Mouse (Mus musculus) neural tube, embryonic 14.5 days (tissue): ENCODE data around the gene Arhgap19. TPM values are rescaled to one million over a fixed set of nuclear protein-coding genes. Genes with fewer than 3 reads are reported as not detected.

Source experiments
- ATAC-seq: fragments of 200-750 bp; cut with Nextera tagmentation; 2 replicates; pipeline ENCODE4 v1.8.0; 2017; ENCODE audit warnings: low read depth, mild to moderate bottlenecking, moderate TSS enrichment, moderate library complexity
- H3K27ac ChIP-seq: fragments of 300-500 bp; sonication (generic); 2 replicates; pipeline ENCODE4 v1.5.1; 2014; ENCODE audit warnings: low read depth, mild to moderate bottlenecking, control low read depth, low read length, moderate library complexity, mixed read lengths
- H3K27me3 ChIP-seq: fragments of 300-500 bp; sonication (generic); 2 replicates; pipeline ENCODE4 v1.6.1; 2014; ENCODE audit warnings: low read length; ENCODE audit not compliant: control insufficient read depth, insufficient read depth
- H3K36me3 ChIP-seq: fragments of 300-500 bp; sonication (generic); 2 replicates; pipeline ENCODE4 v1.6.1; 2014; ENCODE audit warnings: low read length, mixed read lengths; ENCODE audit not compliant: control insufficient read depth, insufficient read depth
- H3K4me1 ChIP-seq: fragments of 300-500 bp; sonication (generic); 2 replicates; pipeline ENCODE4 v1.6.1; 2014; ENCODE audit warnings: low read length; ENCODE audit not compliant: control insufficient read depth, insufficient read depth
- H3K4me2 ChIP-seq: fragments of 300-500 bp; sonication (generic); 2 replicates; pipeline ENCODE4 v1.6.1; 2014; ENCODE audit warnings: mild to moderate bottlenecking, low read depth, low read length, control low read depth
- H3K4me3 ChIP-seq: fragments of 300-500 bp; sonication (generic); 2 replicates; pipeline ENCODE4 v1.5.1; 2014; ENCODE audit warnings: low read depth, low read length, control low read depth, mixed read lengths
- H3K9ac ChIP-seq: fragments of 300-500 bp; sonication (generic); replicated peaks from 2 replicates; pipeline ENCODE4 v1.6.1; 2014; ENCODE audit warnings: low read depth, mild to moderate bottlenecking, control low read depth, low read length, mixed read lengths
- H3K9me3 ChIP-seq: fragments of 300-500 bp; sonication (generic); 2 replicates; pipeline ENCODE4 v1.6.1; 2016; ENCODE audit warnings: low read length; ENCODE audit not compliant: control insufficient read depth
- WGBS: fragments of 180-500 bp; shearing (Covaris S2); extraction: QIAGEN DNeasy Blood & Tissue Kit; methylation state at CpG from one replicate; pipeline ENCODE4 v1.1.7; 2014; 5-methylcytosine and 5-hydroxymethylcytosine counted together
- polyA plus RNA-seq: library from polyadenylated mRNA; unstranded; fragments of >200 nt; fragmentation: Nextera tagmentation; extraction: Ambion mirVana; gene quantifications from 2 replicates; pipeline ENCODE4 v1.2.1, GENCODE M21; 2014

The Arhgap19 gene
- polyA plus RNA-seq, 1 experiment from 2014 or later, result 3.6 TPM

- H3K4me3 ChIP-seq, result peak within 1 kb of the TSS; percentile 74
- ATAC-seq, result peak; percentile 68
- peak within 1 kb of the TSS; percentile 72 for H3K4me2 ChIP-seq
- 0 out of 2 replicates have a peak, but pooled peaks cover 4% of the 10 kb centered on the region for H3K27me3 ChIP-seq
- peak within 1 kb of the TSS; percentile 70 for H3K27ac ChIP-seq
- peaks cover 29% of the 10 kb centered on the region for H3K4me1 ChIP-seq
- no peaks in the 10 kb centered on the region for H3K36me3 ChIP-seq
- no peaks in the 10 kb centered on the region for H3K9me3 ChIP-seq
- under 1% methylated on average over 33 of the region's 44 CpGs for WGBS
- peak within 1 kb of the TSS; percentile 87 for H3K9ac ChIP-seq
Measured at GRCm38 (mm10) chr19:41743396-41743795, 58.5 kb downstream of the Arhgap19 start, which contains the start of gene Slit1. Slit1 (minus strand) TSS chr19:41743665.

DNA sequence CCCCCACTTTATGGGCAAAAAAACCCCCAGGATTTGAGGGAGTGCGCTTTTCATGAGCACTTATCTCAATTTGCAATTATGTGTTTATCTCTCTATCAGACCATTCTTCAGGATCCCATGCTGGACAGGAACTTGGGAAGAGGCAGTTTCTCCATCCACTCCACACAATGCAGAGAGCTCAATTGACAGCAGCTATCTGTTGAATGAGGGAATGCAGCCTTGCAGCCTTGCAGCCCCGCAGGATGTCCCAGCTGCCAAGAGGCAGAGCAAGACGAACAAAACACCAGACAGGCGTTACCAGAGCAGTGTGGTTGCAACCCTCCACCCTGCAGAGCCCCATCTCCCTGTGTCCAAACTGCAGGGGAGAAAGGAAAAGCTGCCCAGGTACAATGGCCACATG is 63.0 kb downstream of the Arhgap19 start:
- 0 out of 2 replicates have a peak, but pooled peaks cover 4% of the 10 kb centered on the region for H3K27me3 ChIP-seq
- no peaks in the 10 kb centered on the region for H3K36me3 ChIP-seq
- no peak for ATAC-seq
- peak overlapping the region; percentile 72 for H3K4me2 ChIP-seq
- H3K9ac ChIP-seq, result no peak overlapping the region
- H3K27ac ChIP-seq, result peak overlapping the region; percentile 66; the same call in 1 of the 2 replicates
- WGBS, result 17% methylated on average over 4 of the region's 4 CpGs
- H3K4me3 ChIP-seq, result peak overlapping the region; percentile 6; the same call in 1 of the 2 replicates
- no peaks in the 10 kb centered on the region for H3K9me3 ChIP-seq
- H3K4me1 ChIP-seq, result peaks cover 29% of the 10 kb centered on the region

DNA sequence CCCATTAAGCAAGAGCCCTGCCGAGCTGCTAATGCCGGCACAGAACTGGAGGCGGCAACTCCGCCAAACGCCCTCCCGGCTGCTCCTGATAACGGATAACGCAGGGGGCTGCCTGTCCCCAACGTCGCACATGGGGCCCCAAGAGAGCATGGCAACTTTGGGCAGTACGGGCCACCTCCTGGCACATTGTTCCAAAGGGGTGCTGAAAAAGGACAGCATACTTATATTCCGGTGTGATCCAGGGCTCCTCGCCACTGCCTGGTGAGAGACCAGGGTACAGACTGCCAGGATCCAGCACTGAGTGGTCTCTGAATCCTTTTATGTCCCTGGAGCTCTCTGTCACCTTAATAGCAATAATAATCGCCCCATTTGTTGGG is 63.4 kb downstream of the Arhgap19 start:
- H3K4me2 ChIP-seq, result peak overlapping the region; percentile 72
- H3K4me1 ChIP-seq, result peaks cover 29% of the 10 kb centered on the region
- no peaks in the 10 kb centered on the region for H3K9me3 ChIP-seq
- peak; percentile 40; the same call in 1 of the 2 replicates for ATAC-seq
- 0 out of 2 replicates have a peak overlapping the region, but pooled peaks have one; percentile 2 for H3K4me3 ChIP-seq
- H3K36me3 ChIP-seq, result no peaks in the 10 kb centered on the region
- WGBS, result 5% methylated on average over 14 of the region's 14 CpGs
- H3K9ac ChIP-seq, result peak overlapping the region; percentile 4; the same call in 1 of the 2 replicates
- H3K27me3 ChIP-seq, result 0 out of 2 replicates have a peak, but pooled peaks cover 4% of the 10 kb centered on the region
- H3K27ac ChIP-seq, result peak overlapping the region; percentile 66

DNA sequence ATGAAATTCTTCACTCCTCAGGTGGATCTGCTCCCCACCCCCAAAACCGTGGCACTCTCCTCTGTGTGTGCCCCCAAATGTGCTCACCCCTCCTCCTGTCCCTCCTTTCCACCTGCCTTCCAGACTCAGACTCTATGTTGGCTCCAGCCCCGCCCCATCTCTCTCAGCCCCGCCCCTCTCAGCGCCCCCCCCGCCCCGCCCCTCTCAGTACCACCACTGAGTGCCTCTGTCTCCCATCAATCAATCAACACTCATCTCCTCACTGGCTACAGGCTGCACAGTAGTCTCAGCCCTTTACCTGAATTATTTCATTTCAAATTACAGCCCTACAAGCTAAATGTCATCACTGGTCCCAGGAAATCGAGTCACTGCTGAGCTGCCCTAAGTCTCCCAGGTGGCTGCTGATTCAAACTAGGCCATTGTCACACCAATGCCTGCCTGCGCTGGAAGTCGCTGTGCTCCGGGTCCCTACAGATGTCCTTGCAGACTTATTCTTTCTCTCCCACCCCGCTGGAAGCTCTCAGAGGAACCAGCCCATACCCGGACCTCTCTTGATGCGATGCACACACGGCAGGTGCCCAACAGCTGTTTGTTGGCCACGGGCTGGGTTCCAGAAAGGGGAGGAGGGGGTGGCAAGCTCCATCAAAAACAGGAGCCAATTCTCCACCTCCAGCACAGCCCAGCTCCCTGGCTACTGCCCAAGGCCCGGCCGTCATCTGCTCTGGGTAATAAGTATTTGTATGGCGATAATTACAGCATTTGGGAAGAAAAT is 64.0 kb downstream of the Arhgap19 start:
- Histone ChIP-seq H3K4me3 (0 out of 2 replicates have a peak overlapping the region, but pooled peaks have one; percentile 2), H3K9ac (peak overlapping the region; percentile 4; the same call in 1 of the 2 replicates)
- WGBS, result 3% methylated on average over 18 of the region's 18 CpGs

GRCm38 (mm10) chr19:41734685-41735084 is 67.2 kb downstream of the Arhgap19 start:
- Histone ChIP-seq H3K27me3 (no peaks in the 10 kb centered on the region), H3K36me3 (no peaks in the 10 kb centered on the region), H3K4me3 (no peak overlapping the region), H3K4me2 (peak overlapping the region; percentile 4; the same call in 1 of the 2 replicates), H3K4me1 (peaks cover 14% of the 10 kb centered on the region), H3K9ac (no peak overlapping the region), H3K27ac (no peak overlapping the region), H3K9me3 (no peaks in the 10 kb centered on the region)
- peak; percentile 35; the same call in 1 of the 2 replicates for ATAC-seq
- 11% methylated on average over 10 of the region's 10 CpGs for WGBS

More for the DNA sequence above, 64.0 kb downstream of the Arhgap19 start:
- H3K4me2 ChIP-seq, result peak overlapping the region; percentile 72
- 0 out of 2 replicates have a peak, but pooled peaks cover 4% of the 10 kb centered on the region for H3K27me3 ChIP-seq
- H3K36me3 ChIP-seq, result no peaks in the 10 kb centered on the region
- ATAC-seq, result peak; percentile 61
- no peaks in the 10 kb centered on the region for H3K9me3 ChIP-seq
- H3K4me1 ChIP-seq, result peaks cover 29% of the 10 kb centered on the region
- peak overlapping the region; percentile 66 for H3K27ac ChIP-seq

DNA sequence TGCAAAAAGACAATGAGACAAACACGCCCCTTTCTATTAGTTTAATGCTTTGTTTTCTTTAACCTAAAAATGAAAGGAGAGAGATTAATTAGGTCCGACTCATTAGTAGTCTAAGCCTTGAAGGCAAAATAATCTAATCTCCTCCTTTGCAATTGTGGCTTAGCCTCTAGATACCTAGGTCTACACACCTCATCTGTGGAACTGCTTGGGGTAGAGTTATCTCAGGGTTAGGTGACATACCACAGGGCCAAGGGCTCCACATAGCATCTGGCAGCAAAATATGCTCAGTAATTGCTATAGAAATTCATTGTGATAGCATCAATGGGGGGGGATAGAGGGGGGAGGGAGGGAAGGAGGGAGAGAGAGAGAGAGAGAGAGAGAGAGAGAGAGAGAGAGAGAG is 76.4 kb downstream of the Arhgap19 start:
- H3K9ac ChIP-seq, result no peak overlapping the region
- no peaks in the 10 kb centered on the region; the same call in 1 of the 2 replicates for H3K36me3 ChIP-seq
- H3K4me2 ChIP-seq, result no peak overlapping the region
- no peaks in the 10 kb centered on the region for H3K27me3 ChIP-seq
- 0 out of 2 replicates have a peak, but pooled peaks cover 2% of the 10 kb centered on the region for H3K9me3 ChIP-seq
- WGBS, result 39% methylated on average over 2 of the region's 2 CpGs
- no peak for ATAC-seq
- 0 out of 2 replicates have a peak, but pooled peaks cover 8% of the 10 kb centered on the region for H3K4me1 ChIP-seq
- peak overlapping the region; percentile 64; the same call in 1 of the 2 replicates for H3K27ac ChIP-seq
- H3K4me3 ChIP-seq, result no peak overlapping the region

- Histone ChIP-seq H3K36me3 (no peaks in the 10 kb centered on the region; the same call in 1 of the 2 replicates), H3K27ac (peak overlapping the region; percentile 64; the same call in 1 of the 2 replicates), H3K27me3 (no peaks in the 10 kb centered on the region), H3K9me3 (0 out of 2 replicates have a peak, but pooled peaks cover 2% of the 10 kb centered on the region), H3K9ac (no peak overlapping the region), H3K4me2 (no peak overlapping the region), H3K4me3 (no peak overlapping the region), H3K4me1 (0 out of 2 replicates have a peak, but pooled peaks cover 8% of the 10 kb centered on the region)
- ATAC-seq, result peak; percentile 58
- WGBS, result 19% methylated on average over 9 of the region's 9 CpGs
Measured at GRCm38 (mm10) chr19:41724831-41725470, 76.9 kb downstream of the Arhgap19 start.

DNA sequence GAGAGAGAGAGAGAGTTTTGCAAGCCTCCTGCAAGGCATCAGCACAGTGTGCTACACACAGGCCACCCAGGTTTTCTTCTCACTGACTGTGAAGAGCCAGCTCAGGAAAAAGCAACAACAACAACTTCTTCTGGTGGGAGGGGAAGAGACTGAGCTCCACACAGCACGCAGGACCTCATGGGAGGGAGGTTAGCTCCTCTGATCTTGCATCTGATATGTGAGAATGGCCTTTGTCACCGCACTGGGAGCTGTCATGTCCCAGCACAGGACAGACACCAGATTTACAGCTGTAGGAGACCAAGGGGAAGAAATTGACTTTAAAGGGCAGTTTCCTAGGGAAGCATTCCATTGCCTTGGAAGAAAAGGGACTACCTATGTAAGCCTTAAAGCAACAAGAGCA is 78.5 kb downstream of the Arhgap19 start:
- H3K9me3 ChIP-seq, result 0 out of 2 replicates have a peak, but pooled peaks cover 2% of the 10 kb centered on the region
- H3K27me3 ChIP-seq, result no peaks in the 10 kb centered on the region
- no peak overlapping the region for H3K4me2 ChIP-seq
- 13% methylated on average over 2 of the region's 2 CpGs for WGBS
- H3K27ac ChIP-seq, result no peak overlapping the region
- H3K9ac ChIP-seq, result no peak overlapping the region
- no peak for ATAC-seq
- H3K4me3 ChIP-seq, result no peak overlapping the region
- no peaks in the 10 kb centered on the region; the same call in 1 of the 2 replicates for H3K36me3 ChIP-seq
- H3K4me1 ChIP-seq, result peaks cover 9% of the 10 kb centered on the region; the same call in 1 of the 2 replicates
